Mouse (Mus musculus) E14TG2a.4 (cell line): Measurements from ENCODE around the gene Oaz1.

Experiments
- H3K27me3 ChIP-seq: 2 replicates; pipeline ENCODE4 v1.6.1; 2014; ENCODE audit warnings: low read length, control low read depth; ENCODE audit not compliant: insufficient read depth
- H3K36me3 ChIP-seq: 2 replicates; pipeline ENCODE4 v1.6.1; 2014; ENCODE audit warnings: low read length, control low read depth; ENCODE audit not compliant: insufficient read depth
- H3K4me1 ChIP-seq: replicated peaks from 2 replicates; pipeline ENCODE4 v1.6.1; 2014; ENCODE audit warnings: low read depth, low read length, control low read depth
- H3K4me3 ChIP-seq: replicated peaks from 2 replicates; pipeline ENCODE4 v1.5.1; 2014; ENCODE audit warnings: mild to moderate bottlenecking, low read length
- H3K9me3 ChIP-seq: 2 replicates; pipeline ENCODE4 v1.6.1; 2014; ENCODE audit warnings: low read length, control low read depth
- CTCF ChIP-seq: conservative IDR thresholded peaks from 2 replicates; pipeline ENCODE4 v1.5.1; 2014; ENCODE audit warnings: low read length
- NANOG ChIP-seq: IDR thresholded peaks from 2 replicates; pipeline ENCODE4 v1.6.1; 2014; ENCODE audit warnings: borderline replicate concordance, low read length, mixed read lengths
- POU5F1 ChIP-seq: IDR thresholded peaks from 2 replicates; pipeline ENCODE4 v1.6.1; 2014; ENCODE audit warnings: low read length, borderline replicate concordance

Oaz1 gene

GRCm38 (mm10) chr10:80832818-80833217, 6.4 kb downstream of the Oaz1 start:
- TF ChIP-seq POU5F1 (no peak), CTCF (no peak), NANOG (no peak)
- Histone ChIP-seq H3K4me1 (peaks cover 73% of the 10 kb centered on the region), H3K36me3 (peaks cover 29% of the 10 kb centered on the region), H3K9me3 (no peaks in the 10 kb centered on the region), H3K27me3 (peaks cover 57% of the 10 kb centered on the region), H3K4me3 (no peak overlapping the region)

- TF ChIP-seq CTCF (no peak), POU5F1 (no peak), NANOG (no peak)
- Histone ChIP-seq H3K36me3 (peaks cover 3% of the 10 kb centered on the region), H3K27me3 (peaks cover 76% of the 10 kb centered on the region), H3K4me1 (peaks cover 71% of the 10 kb centered on the region), H3K4me3 (peak overlapping the region; percentile 67), H3K9me3 (no peaks in the 10 kb centered on the region)
Measured at GRCm38 (mm10) chr10:80835617-80836016, 9.2 kb downstream of the Oaz1 start.

GRCm38 (mm10) chr10:80836949-80837379, 10.5 kb downstream of the Oaz1 start:
- no peak for TF ChIP-seq CTCF
- no peak for TF ChIP-seq NANOG
- no peak for TF ChIP-seq POU5F1
- no peaks in the 10 kb centered on the region for H3K36me3 ChIP-seq
- H3K4me1 ChIP-seq = peaks cover 68% of the 10 kb centered on the region
- H3K4me3 ChIP-seq = no peak overlapping the region
- peaks cover 90% of the 10 kb centered on the region for H3K27me3 ChIP-seq
- H3K9me3 ChIP-seq = no peaks in the 10 kb centered on the region

GRCm38 (mm10) chr10:80837827-80838226, 11.4 kb downstream of the Oaz1 start:
- Histone ChIP-seq H3K9me3 (no peaks in the 10 kb centered on the region), H3K4me3 (no peak overlapping the region), H3K27me3 (peaks cover 91% of the 10 kb centered on the region), H3K4me1 (peaks cover 77% of the 10 kb centered on the region), H3K36me3 (no peaks in the 10 kb centered on the region)
- TF ChIP-seq CTCF = no peak
- TF ChIP-seq NANOG = no peak
- TF ChIP-seq POU5F1 = no peak

GRCm38 (mm10) chr10:80838346-80838912, 12.0 kb downstream of the Oaz1 start:
- no peaks in the 10 kb centered on the region for H3K9me3 ChIP-seq
- no peaks in the 10 kb centered on the region for H3K36me3 ChIP-seq
- H3K27me3 ChIP-seq = peaks cover 91% of the 10 kb centered on the region
- H3K4me1 ChIP-seq = peaks cover 83% of the 10 kb centered on the region
- TF ChIP-seq NANOG (no peak), CTCF (no peak), POU5F1 (no peak)
- no peak overlapping the region for H3K4me3 ChIP-seq

GRCm38 (mm10) chr10:80839848-80840247, 13.4 kb downstream of the Oaz1 start:
- Histone ChIP-seq H3K27me3 (peaks cover 90% of the 10 kb centered on the region), H3K9me3 (no peaks in the 10 kb centered on the region), H3K4me1 (peaks cover 88% of the 10 kb centered on the region), H3K36me3 (no peaks in the 10 kb centered on the region), H3K4me3 (no peak overlapping the region)
- TF ChIP-seq CTCF = no peak
- no peak for TF ChIP-seq POU5F1
- TF ChIP-seq NANOG = no peak

- no peak for TF ChIP-seq POU5F1
- TF ChIP-seq NANOG = no peak
- no peak for TF ChIP-seq CTCF
- H3K4me3 ChIP-seq = no peak overlapping the region
- H3K36me3 ChIP-seq = no peaks in the 10 kb centered on the region
- no peaks in the 10 kb centered on the region for H3K9me3 ChIP-seq
- peaks cover 89% of the 10 kb centered on the region for H3K27me3 ChIP-seq
- peaks cover 78% of the 10 kb centered on the region for H3K4me1 ChIP-seq
Measured at GRCm38 (mm10) chr10:80841685-80842084, 15.2 kb downstream of the Oaz1 start.

GRCm38 (mm10) chr10:80842334-80842733, 15.9 kb downstream of the Oaz1 start:
- H3K4me1 ChIP-seq = peaks cover 72% of the 10 kb centered on the region
- no peak overlapping the region for H3K4me3 ChIP-seq
- no peaks in the 10 kb centered on the region for H3K9me3 ChIP-seq
- no peak for TF ChIP-seq NANOG
- no peak for TF ChIP-seq POU5F1
- TF ChIP-seq CTCF = no peak
- H3K27me3 ChIP-seq = peaks cover 84% of the 10 kb centered on the region
- no peaks in the 10 kb centered on the region for H3K36me3 ChIP-seq
